Mouse (Mus musculus): ENCODE data around the gene Zfp109. TPM values are rescaled to one million over a fixed set of nuclear protein-coding genes. Genes with fewer than 3 reads are reported as not detected.
"Not testable (repeated sequence)": the region's sequence is repeated elsewhere in the genome, so short reads cannot be mapped to it uniquely, and the experiment has no call there.

Zfp109 gene
- polyA plus RNA-seq (2016; fragmentation: Nextera tagmentation; extraction: Ambion mirVana), result 4.3 and 4.4 TPM in 2 replicates

- H3K9me3 ChIP-seq, result no peaks in the 10 kb centered on the region
- peak; percentile 87 for ATAC-seq (ENCODE audit: low FRiP score, low read depth)
- 6% methylated on average over 28 of the region's 28 CpGs for WGBS
Observed at GRCm38 (mm10) chr7:24237040-24237791, at the start of gene Zfp109. Zfp109 (minus strand) TSS chr7:24237560.

GRCm38 (mm10) chr7:24286916-24287315, 49.6 kb upstream of the Zfp109 start:
- H3K27ac ChIP-seq, result no peak overlapping the region
- 0 out of 2 replicates have a peak, but pooled peaks cover 3% of the 10 kb centered on the region for H3K9me3 ChIP-seq
- H3K27me3 ChIP-seq (replicated peaks), result no peaks in the 10 kb centered on the region
- no peak overlapping the region for H3K4me2 ChIP-seq (replicated peaks)
- peaks cover 52% of the 10 kb centered on the region for H3K36me3 ChIP-seq
- H3K9ac ChIP-seq, result no peak overlapping the region
- no peak for ATAC-seq (ENCODE audit: low FRiP score, low read depth)
- 80% methylated on average over 4 of the region's 4 CpGs for WGBS
- no peaks in the 10 kb centered on the region for H3K4me1 ChIP-seq
- H3K4me3 ChIP-seq, result no peak overlapping the region

More at GRCm38 (mm10) chr7:24237040-24237791, at the start of gene Zfp109:
- H3K9ac ChIP-seq, result peak within 1 kb of the TSS; percentile 66
- peak within 1 kb of the TSS; percentile 68 for H3K4me2 ChIP-seq (replicated peaks)
- peaks cover 11% of the 10 kb centered on the region; the same call in 1 of the 2 replicates for H3K36me3 ChIP-seq
- no peaks in the 10 kb centered on the region for H3K27me3 ChIP-seq (replicated peaks)
- peaks cover 5% of the 10 kb centered on the region; the same call in 1 of the 2 replicates for H3K4me1 ChIP-seq
- H3K4me3 ChIP-seq, result peak within 1 kb of the TSS; percentile 71
- H3K27ac ChIP-seq, result no peak within 1 kb of the TSS

- Histone ChIP-seq H3K27ac (no peak overlapping the region), H3K27me3 (replicated peaks) (no peaks in the 10 kb centered on the region), H3K4me3 (no peak overlapping the region), H3K9me3 (0 out of 2 replicates have a peak, but pooled peaks cover 3% of the 10 kb centered on the region), H3K36me3 (peaks cover 44% of the 10 kb centered on the region), H3K9ac (no peak overlapping the region), H3K4me1 (no peaks in the 10 kb centered on the region), H3K4me2 (replicated peaks) (no peak overlapping the region)
- ATAC-seq (ENCODE audit: low FRiP score, low read depth), result no peak
- WGBS, result 55% methylated on average over 4 of the region's 4 CpGs
Observed at GRCm38 (mm10) chr7:24286090-24286489, 48.7 kb upstream of the Zfp109 start.

GRCm38 (mm10) chr7:24280858-24281145, 43.4 kb upstream of the Zfp109 start:
- Histone ChIP-seq H3K36me3 (peaks cover 5% of the 10 kb centered on the region), H3K4me2 (replicated peaks) (no peak overlapping the region), H3K27ac (no peak overlapping the region), H3K9ac (no peak overlapping the region), H3K27me3 (replicated peaks) (no peaks in the 10 kb centered on the region), H3K9me3 (no peaks in the 10 kb centered on the region), H3K4me1 (no peaks in the 10 kb centered on the region), H3K4me3 (no peak overlapping the region)
- no peak for ATAC-seq (ENCODE audit: low FRiP score, low read depth)
- 70% methylated on average over 4 of the region's 4 CpGs for WGBS

- no peak overlapping the region for H3K4me2 ChIP-seq (replicated peaks)
- H3K4me3 ChIP-seq, result no peak overlapping the region
- no peaks in the 10 kb centered on the region for H3K4me1 ChIP-seq
- H3K27ac ChIP-seq, result no peak overlapping the region
- no peak for ATAC-seq (ENCODE audit: low FRiP score, low read depth)
- H3K9me3 ChIP-seq, result no peaks in the 10 kb centered on the region
- WGBS, result 60% methylated on average over 10 of the region's 10 CpGs
- H3K27me3 ChIP-seq (replicated peaks), result no peaks in the 10 kb centered on the region
- no peak overlapping the region for H3K9ac ChIP-seq
- peaks cover 11% of the 10 kb centered on the region for H3K36me3 ChIP-seq
Observed at GRCm38 (mm10) chr7:24280031-24280857, 42.9 kb upstream of the Zfp109 start.

GRCm38 (mm10) chr7:24278771-24279170, 41.4 kb upstream of the Zfp109 start:
- not testable (repeated sequence) for ATAC-seq (ENCODE audit: low FRiP score, low read depth); H3K27me3 ChIP-seq (replicated peaks); H3K4me1 ChIP-seq; H3K27ac ChIP-seq; H3K9me3 ChIP-seq; H3K9ac ChIP-seq; H3K4me3 ChIP-seq; H3K4me2 ChIP-seq (replicated peaks)
- H3K36me3 ChIP-seq, result peaks cover 25% of the 10 kb centered on the region
- 89% methylated on average over 3 of the region's 3 CpGs for WGBS

- H3K4me2 ChIP-seq (replicated peaks), result no peak overlapping the region
- no peak overlapping the region for H3K4me3 ChIP-seq
- 95% methylated on average over 4 of the region's 4 CpGs for WGBS
- no peak for ATAC-seq (ENCODE audit: low FRiP score, low read depth)
- peaks cover 4% of the 10 kb centered on the region; the same call in 1 of the 2 replicates for H3K4me1 ChIP-seq
- H3K27ac ChIP-seq, result no peak overlapping the region
- H3K9ac ChIP-seq, result no peak overlapping the region
- no peaks in the 10 kb centered on the region for H3K27me3 ChIP-seq (replicated peaks)
- peaks cover 29% of the 10 kb centered on the region for H3K36me3 ChIP-seq
- no peaks in the 10 kb centered on the region for H3K9me3 ChIP-seq
Observed at GRCm38 (mm10) chr7:24274456-24274855, 37.1 kb upstream of the Zfp109 start.

- peaks cover 4% of the 10 kb centered on the region; the same call in 1 of the 2 replicates for H3K4me1 ChIP-seq
- H3K4me2 ChIP-seq (replicated peaks), result no peak overlapping the region
- ATAC-seq (ENCODE audit: low FRiP score, low read depth), result no peak
- no peaks in the 10 kb centered on the region for H3K27me3 ChIP-seq (replicated peaks)
- no peaks in the 10 kb centered on the region for H3K9me3 ChIP-seq
- H3K27ac ChIP-seq, result no peak overlapping the region
- 95% methylated on average over 6 of the region's 6 CpGs for WGBS
- no peak overlapping the region for H3K9ac ChIP-seq
- peaks cover 26% of the 10 kb centered on the region for H3K36me3 ChIP-seq
- no peak overlapping the region for H3K4me3 ChIP-seq
Observed at GRCm38 (mm10) chr7:24271191-24271590, 33.8 kb upstream of the Zfp109 start.

- peak within 1 kb of the TSS; percentile 75 for H3K4me2 ChIP-seq (replicated peaks)
- H3K27ac ChIP-seq, result no peak within 1 kb of the TSS
- H3K4me1 ChIP-seq, result peaks cover 4% of the 10 kb centered on the region; the same call in 1 of the 2 replicates
- peak within 1 kb of the TSS; percentile 69 for H3K9ac ChIP-seq
- peak; percentile 89 for ATAC-seq (ENCODE audit: low FRiP score, low read depth)
- peak within 1 kb of the TSS; percentile 60 for H3K4me3 ChIP-seq
- WGBS, result under 1% methylated on average over 12 of the region's 12 CpGs
- H3K9me3 ChIP-seq, result no peaks in the 10 kb centered on the region
- H3K27me3 ChIP-seq (replicated peaks), result no peaks in the 10 kb centered on the region
- H3K36me3 ChIP-seq, result peaks cover 19% of the 10 kb centered on the region
Observed at GRCm38 (mm10) chr7:24270288-24270672, 32.9 kb upstream of the Zfp109 start, which contains the start of gene Zfp93. Zfp93 (plus strand) TSS chr7:24270420.

GRCm38 (mm10) chr7:24269667-24270287, 32.4 kb upstream of the Zfp109 start:
- 38% methylated on average over 7 of the region's 7 CpGs for WGBS

GRCm38 (mm10) chr7:24269256-24269655, 31.9 kb upstream of the Zfp109 start:
- 84% methylated on average over 3 of the region's 3 CpGs for WGBS
- no peaks in the 10 kb centered on the region for H3K9me3 ChIP-seq
- 0 out of 2 replicates have a peak overlapping the region, but pooled peaks have one; percentile 75 for H3K4me2 ChIP-seq (replicated peaks)
- peaks cover 4% of the 10 kb centered on the region; the same call in 1 of the 2 replicates for H3K4me1 ChIP-seq
- H3K4me3 ChIP-seq, result no peak overlapping the region
- H3K27me3 ChIP-seq (replicated peaks), result no peaks in the 10 kb centered on the region
- no peak overlapping the region for H3K27ac ChIP-seq
- H3K36me3 ChIP-seq, result peaks cover 8% of the 10 kb centered on the region
- ATAC-seq (ENCODE audit: low FRiP score, low read depth), result peak; percentile 6; the same call in 1 of the 2 replicates
- H3K9ac ChIP-seq, result no peak overlapping the region

More at GRCm38 (mm10) chr7:24269667-24270287, 32.4 kb upstream of the Zfp109 start:
- peaks cover 4% of the 10 kb centered on the region; the same call in 1 of the 2 replicates for H3K4me1 ChIP-seq
- H3K9me3 ChIP-seq, result no peaks in the 10 kb centered on the region
- peak overlapping the region; percentile 69 for H3K9ac ChIP-seq
- no peaks in the 10 kb centered on the region for H3K27me3 ChIP-seq (replicated peaks)
- ATAC-seq (ENCODE audit: low FRiP score, low read depth), result peak; percentile 74
- peak overlapping the region; percentile 60 for H3K4me3 ChIP-seq
- peaks cover 14% of the 10 kb centered on the region for H3K36me3 ChIP-seq
- no peak overlapping the region for H3K27ac ChIP-seq
- peak overlapping the region; percentile 75 for H3K4me2 ChIP-seq (replicated peaks)
